Mouse (Mus musculus): ENCODE results near the gene Slc35c2. TPM values are rescaled to one million over a fixed set of nuclear protein-coding genes. Genes with fewer than 3 reads are reported as not detected.

The Slc35c2 gene
- polyA plus RNA-seq (2012; rRNA removed), result 28.1 and 30.2 TPM in 2 replicates

GRCm38 (mm10) chr2:165287202-165287984 is at the start of gene Slc35c2:
TSS of gene Slc35c2 (minus strand) at chr2:165287869.

GRCm38 (mm10) chr2:165326304-165327190 is 38.9 kb upstream of the Slc35c2 start, which contains the start of gene Elmo2:
TSS of gene Elmo2 (minus strand) at chr2:165326479.

GRCm38 (mm10) chr2:165234613-165235291 is 52.9 kb downstream of the Slc35c2 start, which contains the start of gene Cdh22:
TSS of gene Cdh22 (minus strand) at chr2:165234853.

Other genes starting within 250 kb of the Slc35c2 start
- gene Cd40, start 232.2 kb downstream of the Slc35c2 start, polyA plus RNA-seq (2012; rRNA removed), result 1.3 and 1.6 TPM in 2 replicates
- not detected in 2 replicates for gene 1700025C18Rik, start 197.1 kb downstream of the Slc35c2 start, polyA plus RNA-seq (2012; rRNA removed)
- gene Cdh22, start 53.0 kb downstream of the Slc35c2 start, polyA plus RNA-seq (2012; rRNA removed), result 0.14 and 0.23 TPM in 2 replicates
- 17.2 and 18.7 TPM in 2 replicates for gene Elmo2, start 38.6 kb upstream of the Slc35c2 start, polyA plus RNA-seq (2012; rRNA removed)
- not detected in 2 replicates for gene Zfp663, start 80.9 kb upstream of the Slc35c2 start, polyA plus RNA-seq (2012; rRNA removed)
- gene Zfp334, start 100.4 kb upstream of the Slc35c2 start, polyA plus RNA-seq (2012; rRNA removed), result 0.31 and 0.43 TPM in 2 replicates
- gene Ocstamp, start 112.5 kb upstream of the Slc35c2 start, polyA plus RNA-seq (2012; rRNA removed), result 0.18 and 0.26 TPM in 2 replicates
- 0.54 and 1.1 TPM in 2 replicates for gene Slc13a3, start 185.4 kb upstream of the Slc35c2 start, polyA plus RNA-seq (2012; rRNA removed)
- gene Trp53rka, start 205.5 kb upstream of the Slc35c2 start, polyA plus RNA-seq (2012; rRNA removed), result 9.8 and 16.7 TPM in 2 replicates
- gene Slc2a10, start 215.9 kb upstream of the Slc35c2 start, polyA plus RNA-seq (2012; rRNA removed), result 23.2 and 28.6 TPM in 2 replicates

Data from stomach, adult 2 months (tissue).